23 mouse cellular contexts compared by ENCODE assay signal in the genomic region with DNA sequence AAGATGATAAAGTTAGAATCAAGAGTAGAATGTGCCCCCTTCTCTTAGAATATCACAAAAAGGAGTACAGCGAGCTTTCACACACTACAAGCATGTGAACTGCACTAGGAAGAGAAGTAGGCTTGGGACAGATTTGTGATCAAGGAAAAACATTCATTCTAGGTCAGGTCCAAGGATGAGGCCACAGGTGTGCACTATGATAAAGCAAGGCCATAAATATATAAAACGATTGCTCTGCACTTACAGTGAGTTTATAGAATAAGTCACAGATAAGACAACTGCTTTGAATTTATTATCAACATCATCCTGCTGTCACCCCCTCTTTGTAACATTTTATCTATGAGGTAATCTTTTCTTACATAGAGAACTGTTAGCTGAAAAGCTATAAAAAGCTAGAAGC. TPM values are rescaled to one million over a fixed set of nuclear protein-coding genes. Genes with fewer than 3 reads are reported as not detected.
DNase-seq lines count a peak whose midpoint lies in the region; ATAC-seq and TF ChIP-seq lines count a peak whose summit lies in the region.
"Had no signal": no experiment of that assay in that cellular context is flagged by ENCODE, and none has a peak within 500 bp of the region (broad histone marks: within the 10 kb centered on the region; RNA-seq: fewer than 3 reads in every experiment).

No protein-coding gene starts in this region.

- no peak overlapping the region for H3K27ac ChIP-seq in MEL (ENCODE audit: control insufficient read depth, low read depth, low read length)
- no peak overlapping the region for H3K27ac ChIP-seq in intestine, embryonic 15.5 days
- no peak overlapping the region for H3K27ac ChIP-seq in intestine, embryonic 16.5 days (ENCODE audit: low read length)
- H3K27ac ChIP-seq in intestine, postnatal 0 days (ENCODE audit: low read depth, low read length): peak overlapping the region; percentile 42; the same call in 1 of the 2 replicates
- no peak overlapping the region for H3K27ac ChIP-seq in midbrain, embryonic 16.5 days (ENCODE audit: low read length)
- H3K27ac ChIP-seq in forebrain, postnatal 0 days (ENCODE audit: low read depth, low read length): no peak overlapping the region

- TF ChIP-seq POLR2A in MEL (IDR thresholded peaks at IDR 0.05; ENCODE audit: control insufficient read depth in 1 of 2, insufficient read depth in 1 of 2, low read depth in 1 of 2, low read length in 2 of 2, poor library complexity in 1 of 2): no peak

- no peaks in the 10 kb centered on the region for H3K9me3 ChIP-seq in MEL (replicated peaks; ENCODE audit: insufficient read depth, low read length)
- H3K9me3 ChIP-seq in intestine, embryonic 15.5 days: no peaks in the 10 kb centered on the region
- H3K9me3 ChIP-seq in intestine, embryonic 16.5 days (ENCODE audit: control insufficient read depth, low read length): no peaks in the 10 kb centered on the region
- H3K9me3 ChIP-seq in intestine, postnatal 0 days (ENCODE audit: control insufficient read depth): no peaks in the 10 kb centered on the region
- no peaks in the 10 kb centered on the region; the same call in 1 of the 2 replicates for H3K9me3 ChIP-seq in midbrain, embryonic 16.5 days (replicated peaks; ENCODE audit: control insufficient read depth, low read length, poor library complexity, severe bottlenecking)
- H3K9me3 ChIP-seq in forebrain, postnatal 0 days (ENCODE audit: low read length): no peaks in the 10 kb centered on the region

- peaks cover 0 to 4% of the 10 kb centered on the region in 2 experiments; a peak in 1 of 4 replicates for H3K4me1 ChIP-seq in MEL (ENCODE audit: control insufficient read depth in 1 of 2, insufficient read depth in 2 of 2, low read length in 2 of 2)
- 0 out of 2 replicates have a peak, but pooled peaks cover 8% of the 10 kb centered on the region for H3K4me1 ChIP-seq in intestine, embryonic 15.5 days (replicated peaks)
- 0 out of 2 replicates have a peak, but pooled peaks cover 4% of the 10 kb centered on the region for H3K4me1 ChIP-seq in intestine, embryonic 16.5 days (ENCODE audit: control insufficient read depth, insufficient read depth, low read length)
- H3K4me1 ChIP-seq in intestine, postnatal 0 days (replicated peaks; ENCODE audit: control insufficient read depth, insufficient read depth, low read length): peaks cover 11% of the 10 kb centered on the region; the same call in 1 of the 2 replicates
- no peaks in the 10 kb centered on the region for H3K4me1 ChIP-seq in midbrain, embryonic 16.5 days (ENCODE audit: control insufficient read depth, insufficient read depth, low read length)
- H3K4me1 ChIP-seq in forebrain, postnatal 0 days (ENCODE audit: insufficient read depth): no peaks in the 10 kb centered on the region

- no peak for DNase-seq in MEL (ENCODE audit: low read depth, low spot score)
- DNase-seq in cerebellum, postnatal 10 days: no peak
- DNase-seq in forebrain, postnatal 0 days: no peak
- DNase-seq in cerebellum, postnatal 36 days: no peak
- DNase-seq: adrenal gland, adult 2 months; adrenal gland, adult 8-10 months; adrenal gland, postnatal 10 days; adrenal gland, postnatal 14 days; adrenal gland, postnatal 25 days; adrenal gland, postnatal 36 days; B cell, adult 2 months; cerebellum, adult 11 months; cerebellum, adult 11-12 months; cerebellum, adult 18-20 months had no signal

- TF ChIP-seq EP300 in MEL (IDR thresholded peaks at IDR 0.05; ENCODE audit: low read depth in 1 of 2, low read length in 2 of 2): peak in 1 of 2 experiments; percentile 26; a peak in 2 of 4 replicates

- no peak overlapping the region for H3K9ac ChIP-seq in MEL (ENCODE audit: control insufficient read depth, low read depth, low read length, poor library complexity, severe bottlenecking)
- no peak overlapping the region for H3K9ac ChIP-seq in intestine, embryonic 15.5 days
- H3K9ac ChIP-seq in intestine, embryonic 16.5 days (ENCODE audit: low read depth, low read length): no peak overlapping the region
- no peak overlapping the region for H3K9ac ChIP-seq in intestine, postnatal 0 days (ENCODE audit: low read depth, low read length)
- H3K9ac ChIP-seq in midbrain, embryonic 16.5 days (ENCODE audit: low read depth, low read length): no peak overlapping the region
- no peak overlapping the region for H3K9ac ChIP-seq in forebrain, postnatal 0 days

- 47% methylated on average over 2 of the region's 2 CpGs for WGBS in intestine, embryonic 15.5 days
- 47% methylated on average over 2 of the region's 2 CpGs for WGBS in intestine, embryonic 16.5 days
- WGBS in intestine, postnatal 0 days: 33% methylated on average over 2 of the region's 2 CpGs
- 96% methylated on average over 2 of the region's 2 CpGs for WGBS in midbrain, embryonic 16.5 days
- WGBS in forebrain, postnatal 0 days: 93% methylated on average over 2 of the region's 2 CpGs

- H3K4me3 ChIP-seq in MEL (ENCODE audit: control insufficient read depth in 1 of 2, insufficient read depth in 1 of 2, low read depth in 2 of 2, low read length in 2 of 2): no peak overlapping the region
- H3K4me3 ChIP-seq in intestine, embryonic 15.5 days (replicated peaks): no peak overlapping the region
- H3K4me3 ChIP-seq in intestine, embryonic 16.5 days (ENCODE audit: low read length): no peak overlapping the region
- H3K4me3 ChIP-seq in intestine, postnatal 0 days (ENCODE audit: low read depth, low read length): no peak overlapping the region
- no peak overlapping the region for H3K4me3 ChIP-seq in midbrain, embryonic 16.5 days (ENCODE audit: low read depth, low read length)
- no peak overlapping the region for H3K4me3 ChIP-seq in forebrain, postnatal 0 days (ENCODE audit: low read depth, low read length)

- H3K4me2 ChIP-seq in intestine, embryonic 15.5 days (replicated peaks): no peak overlapping the region
- H3K4me2 ChIP-seq in intestine, embryonic 16.5 days (ENCODE audit: low read depth, low read length): no peak overlapping the region
- H3K4me2 ChIP-seq in intestine, postnatal 0 days (replicated peaks; ENCODE audit: low read depth): no peak overlapping the region
- no peak overlapping the region for H3K4me2 ChIP-seq in midbrain, embryonic 16.5 days (ENCODE audit: low read length)
- no peak overlapping the region for H3K4me2 ChIP-seq in forebrain, postnatal 0 days (ENCODE audit: low read depth)

- peaks cover 0 to 2% of the 10 kb centered on the region in 2 experiments; a peak in 2 of 4 replicates for H3K36me3 ChIP-seq in MEL (ENCODE audit: control insufficient read depth in 1 of 2, insufficient read depth in 2 of 2, low read length in 2 of 2)
- no peaks in the 10 kb centered on the region for H3K36me3 ChIP-seq in intestine, embryonic 15.5 days
- H3K36me3 ChIP-seq in intestine, embryonic 16.5 days (ENCODE audit: control insufficient read depth, insufficient read depth, low read length): no peaks in the 10 kb centered on the region
- peaks cover 8% of the 10 kb centered on the region; the same call in 1 of the 2 replicates for H3K36me3 ChIP-seq in intestine, postnatal 0 days (ENCODE audit: control insufficient read depth, insufficient read depth)
- H3K36me3 ChIP-seq in midbrain, embryonic 16.5 days (ENCODE audit: control insufficient read depth, insufficient read depth, low read length): no peaks in the 10 kb centered on the region; the same call in 1 of the 2 replicates
- peaks cover 25% of the 10 kb centered on the region for H3K36me3 ChIP-seq in forebrain, postnatal 0 days (ENCODE audit: insufficient read depth)
- H3K36me3 ChIP-seq: G1E had no signal

- TF ChIP-seq CTCF in MEL (IDR thresholded peaks at IDR 0.05 in 2 of 3, conservative IDR thresholded peaks at IDR 0.05 in 1 of 3; ENCODE audit: control insufficient read depth in 1 of 3, insufficient read depth in 1 of 3, low read depth in 2 of 3, low read length in 3 of 3, poor library complexity in 1 of 3, severe bottlenecking in 1 of 3): no peak
- TF ChIP-seq CTCF in intestine, postnatal 0 days (IDR thresholded peaks at IDR 0.05; ENCODE audit: low read depth): no peak
- no peak for TF ChIP-seq CTCF in forebrain, postnatal 0 days (IDR thresholded peaks at IDR 0.05; ENCODE audit: low read depth)

- peak; percentile 72 for ATAC-seq in intestine, embryonic 15.5 days
- ATAC-seq in intestine, embryonic 16.5 days: peak; percentile 76
- ATAC-seq in intestine, postnatal 0 days: peak; percentile 77
- no peak for ATAC-seq in midbrain, embryonic 16.5 days
- ATAC-seq in forebrain, postnatal 0 days: no peak
- ATAC-seq: activated CD4-positive, CD25-positive, alpha-beta regulatory T cell, adult 4 months; CD4-positive, CD25-positive, alpha-beta regulatory T cell, adult 4 months; Patski had no signal

- H3K27me3 ChIP-seq in MEL (ENCODE audit: control insufficient read depth in 1 of 2, insufficient read depth in 2 of 2, low read length in 2 of 2): no peaks in the 10 kb centered on the region
- no peaks in the 10 kb centered on the region for H3K27me3 ChIP-seq in intestine, embryonic 15.5 days (replicated peaks)
- no peaks in the 10 kb centered on the region for H3K27me3 ChIP-seq in intestine, embryonic 16.5 days (replicated peaks; ENCODE audit: control insufficient read depth, insufficient read depth, low read length)
- H3K27me3 ChIP-seq in intestine, postnatal 0 days (replicated peaks; ENCODE audit: control insufficient read depth, insufficient read depth, low read length): no peaks in the 10 kb centered on the region
- H3K27me3 ChIP-seq in midbrain, embryonic 16.5 days (ENCODE audit: control insufficient read depth, insufficient read depth, low read depth, low read length): no peaks in the 10 kb centered on the region
- H3K27me3 ChIP-seq in forebrain, postnatal 0 days (ENCODE audit: insufficient read depth, low read length): no peaks in the 10 kb centered on the region
- H3K27me3 ChIP-seq: CH12.LX, Patski had no signal

- H3K79me2 ChIP-seq in MEL (ENCODE audit: control insufficient read depth, insufficient read depth, low read length, poor library complexity): no peaks in the 10 kb centered on the region

- TF ChIP-seq RAD21 in MEL (IDR thresholded peaks at IDR 0.05; ENCODE audit: low read depth, low read length): no peak

RNA-seq across cellular contexts. Expression of a gene that starts 10.7 kb away (rescaled TPM):
- 3.5 and 4.5 TPM in 2 replicates for total RNA-seq in MEL (2012; rRNA removed)
- polyA plus RNA-seq in MEL (2012; ENCODE audit: insufficient read depth in 1 of 2, insufficient read length in 2 of 2, low read depth in 1 of 2, low replicate concordance in 2 of 2, missing spikeins in 1 of 2): 1 to 10 TPM in 1 of 2 experiments, not detected in 1; 3.6 TPM
- 6.4 and 7.7 TPM in 2 replicates for polyA plus RNA-seq in intestine, embryonic 15.5 days (2015; fragmentation: Nextera tagmentation; extraction: Ambion mirVana)
- polyA plus RNA-seq in intestine, embryonic 16.5 days (2015; fragmentation: Nextera tagmentation; extraction: Ambion mirVana): 9.7 and 11.4 TPM in 2 replicates
- 17.1 and 24.2 TPM in 2 replicates for polyA plus RNA-seq in intestine, postnatal 0 days (2015; fragmentation: Nextera tagmentation; extraction: Ambion mirVana)
- polyA plus RNA-seq in midbrain, embryonic 16.5 days (2015; fragmentation: Nextera tagmentation; extraction: Ambion mirVana): 7.7 and 8.1 TPM in 2 replicates
- 10.7 and 14.7 TPM in 2 replicates for total RNA-seq in forebrain, postnatal 0 days (2014; rRNA removed)
- 8.7 and 11.0 TPM in 2 replicates for polyA plus RNA-seq in forebrain, postnatal 0 days (2015; fragmentation: Nextera tagmentation; extraction: Ambion mirVana)
- polyA plus RNA-seq: G1E had no signal

RNA-seq across cellular contexts. Expression of a gene that starts 20.4 kb away (rescaled TPM):
- 39.1 and 42.3 TPM in 2 replicates for total RNA-seq in MEL (2012; rRNA removed)
- 10 to 100 TPM in 1 of 2 experiments, not detected in 1; 66.9 TPM for polyA plus RNA-seq in MEL (2012; ENCODE audit: insufficient read depth in 1 of 2, insufficient read length in 2 of 2, low read depth in 1 of 2, low replicate concordance in 2 of 2, missing spikeins in 1 of 2)
- 265 and 272 TPM in 2 replicates for polyA plus RNA-seq in intestine, embryonic 15.5 days (2015; fragmentation: Nextera tagmentation; extraction: Ambion mirVana)
- polyA plus RNA-seq in intestine, embryonic 16.5 days (2015; fragmentation: Nextera tagmentation; extraction: Ambion mirVana): 369 and 438 TPM in 2 replicates
- polyA plus RNA-seq in intestine, postnatal 0 days (2015; fragmentation: Nextera tagmentation; extraction: Ambion mirVana): 581 and 642 TPM in 2 replicates
- 19.1 and 19.7 TPM in 2 replicates for polyA plus RNA-seq in midbrain, embryonic 16.5 days (2015; fragmentation: Nextera tagmentation; extraction: Ambion mirVana)
- total RNA-seq in forebrain, postnatal 0 days (2014; rRNA removed): 14.0 and 21.0 TPM in 2 replicates
- 30.3 and 33.0 TPM in 2 replicates for polyA plus RNA-seq in forebrain, postnatal 0 days (2015; fragmentation: Nextera tagmentation; extraction: Ambion mirVana)

Comparison
In these comparisons a context has a peak if more than half of its experiments do, and no peak if none do; other contexts are left out.
1. ATAC-seq: peak in intestine, embryonic 15.5 days (single experiment), intestine, embryonic 16.5 days (single experiment) and intestine, postnatal 0 days (single experiment); none in midbrain, embryonic 16.5 days (single experiment) and forebrain, postnatal 0 days (single experiment).